Mouse (Mus musculus) heart, postnatal 0 days (tissue): ENCODE measurements around the gene Znrf2.

Experiments
- CTCF ChIP-seq: IDR thresholded peaks from 2 replicates; pipeline ENCODE4 v1.5.1; 2016; ENCODE audit warnings: antibody characterized with exemption, control low read depth, low read depth
- EP300 ChIP-seq: IDR thresholded peaks from 2 replicates; pipeline ENCODE4 v1.6.1; 2016; ENCODE audit warnings: antibody characterized with exemption, low read depth

DNA sequence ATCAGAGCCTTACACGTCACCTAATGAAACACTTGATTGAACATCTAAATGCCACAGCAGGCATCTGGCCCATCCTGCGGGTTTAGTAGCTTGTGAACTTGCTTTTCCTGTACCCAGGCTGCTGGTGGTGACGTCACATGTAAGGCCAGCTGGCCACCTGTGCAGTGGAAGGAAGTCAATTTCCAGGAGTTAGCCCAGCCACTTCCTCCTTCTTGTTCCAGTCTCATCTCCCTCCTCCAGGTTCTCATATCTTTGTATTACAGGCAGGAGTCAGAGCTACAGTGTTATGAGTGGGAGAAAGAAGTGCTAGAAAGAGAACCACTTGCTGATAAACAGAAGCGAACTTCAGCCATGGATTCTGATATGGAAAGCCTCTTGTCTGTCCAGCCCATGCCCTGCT lies 99.4 kb downstream of the Znrf2 start:
- TF ChIP-seq EP300: no peak
- no peak for TF ChIP-seq CTCF
